Mouse (Mus musculus) spleen, postnatal 10 days (tissue): ENCODE measurements around the gene Pabpc4.

Experiments used
- DNase-seq, 2 experiments: peaks; one replicate each; pipeline ENCODE4 v3.0.0; 2021 to 2022; ENCODE audit warnings: low spot score in 2 of 2

Gene Pabpc4

DNA sequence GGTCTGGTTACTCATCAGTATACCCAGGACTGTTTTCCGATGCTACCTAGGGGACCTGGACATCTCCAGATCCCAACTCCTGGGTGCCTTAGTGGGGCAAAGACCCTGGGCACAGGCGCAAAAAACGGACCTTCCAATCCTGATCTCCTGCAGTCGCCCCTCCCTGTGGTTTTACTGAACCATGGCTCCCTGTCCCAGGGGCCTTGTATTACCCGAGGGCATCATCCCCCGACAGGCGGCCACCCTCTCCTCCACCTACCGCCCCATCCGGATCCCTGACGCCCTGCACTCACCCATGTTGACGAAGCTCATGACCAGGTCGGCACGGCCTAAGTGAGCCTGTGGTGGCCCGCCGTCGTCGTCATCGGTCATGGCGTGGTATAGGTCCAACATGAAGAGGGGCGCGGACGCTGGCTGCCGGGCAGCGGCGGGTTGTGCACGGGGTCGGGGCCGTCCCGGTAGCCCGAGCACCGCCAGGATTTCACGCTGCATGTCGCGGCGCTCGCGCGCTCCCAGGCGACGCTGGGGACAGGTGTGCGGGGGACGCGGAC lies 80.0 kb downstream of the Pabpc4 start:
- peak in 1 of 2 experiments; percentile 25 for DNase-seq

DNA sequence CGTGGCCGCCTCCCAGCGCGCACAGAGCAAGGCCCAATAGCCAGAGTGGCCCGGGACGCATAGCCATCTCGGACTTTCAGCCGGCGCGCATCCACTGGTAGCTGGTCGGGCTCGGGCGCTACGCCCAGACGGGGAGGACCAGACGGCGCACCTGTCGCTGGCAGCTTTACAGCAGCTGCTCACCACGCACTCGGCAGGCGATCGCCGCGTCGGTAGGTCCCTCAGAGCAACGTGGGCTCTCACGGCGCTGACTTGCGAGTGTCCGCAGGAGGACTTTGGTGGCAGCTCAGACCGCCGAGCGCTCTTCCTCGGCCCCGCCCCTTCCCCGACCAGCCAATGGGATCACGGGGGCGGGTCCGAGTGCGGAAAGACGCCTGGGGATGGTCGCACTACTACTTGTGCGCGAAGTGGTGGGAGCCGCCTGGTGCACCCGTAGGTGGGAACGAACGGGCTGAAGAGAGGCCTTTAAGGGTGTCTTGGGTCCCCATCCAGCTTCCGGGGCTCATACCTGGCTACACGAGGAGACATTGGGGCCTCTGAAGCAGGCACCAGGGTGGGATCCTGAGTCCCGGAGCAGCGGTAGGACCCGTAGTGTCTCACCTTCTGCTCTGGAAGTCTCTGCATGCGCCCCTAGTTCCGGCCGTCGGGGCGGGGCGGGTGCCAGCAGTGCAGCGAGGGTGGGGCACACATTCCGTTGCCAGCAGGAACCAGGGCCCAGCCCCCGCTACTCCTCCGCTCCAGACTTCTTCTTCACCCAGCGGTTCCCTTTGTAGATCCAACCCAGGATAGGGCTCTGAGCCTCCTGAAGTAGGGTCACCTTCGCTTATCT lies 80.7 kb downstream of the Pabpc4 start, which contains the start of gene Bmp8a:
Gene Bmp8a, minus strand, starts transcription at position 611 of the 829 bp plus-strand sequence.
- DNase-seq = peak; percentile 38 to 77

DNA sequence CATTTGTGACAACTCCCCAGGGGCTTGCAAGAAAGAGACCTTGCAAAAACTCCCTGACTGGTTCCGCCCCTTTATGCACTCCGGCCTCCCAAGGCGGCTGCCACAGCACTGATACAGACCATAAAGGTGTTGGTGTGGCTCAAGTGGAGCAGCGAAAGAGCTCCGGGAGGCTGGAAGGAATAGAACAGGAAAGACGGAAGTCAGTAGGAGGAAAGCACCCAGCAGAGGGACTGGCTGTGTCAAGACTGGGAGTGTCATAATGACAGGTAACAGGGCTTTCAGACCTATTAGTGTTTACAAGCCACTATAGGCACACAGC lies 81.3 kb downstream of the Pabpc4 start:
- no peak for DNase-seq
